Mouse (Mus musculus) embryonic facial prominence, embryonic 13.5 days (tissue): Measurements from ENCODE around the gene Tff2. TPM values are rescaled to one million over a fixed set of nuclear protein-coding genes. Genes with fewer than 3 reads are reported as not detected.

Experiments
- ATAC-seq: fragments of 200-750 bp; cut with Nextera tagmentation; 2 replicates; pipeline ENCODE4 v1.8.0; 2017; ENCODE audit warnings: low read depth; ENCODE audit not compliant: insufficient number of reproducible peaks, insufficient read depth, low FRiP score, low TSS enrichment
- H3K27ac ChIP-seq: fragments of 300-500 bp; sonication (generic); 2 replicates; pipeline ENCODE4 v1.5.1; 2015; ENCODE audit warnings: moderate library complexity, mild to moderate bottlenecking, inconsistent platforms
- H3K27me3 ChIP-seq: fragments of 300-500 bp; sonication (generic); 2 replicates; pipeline ENCODE4 v1.6.1; 2015; ENCODE audit warnings: mild to moderate bottlenecking, inconsistent platforms
- H3K36me3 ChIP-seq: fragments of 300-500 bp; sonication (generic); 2 replicates; pipeline ENCODE4 v1.6.1; 2015; ENCODE audit warnings: mild to moderate bottlenecking, inconsistent platforms
- H3K4me1 ChIP-seq: fragments of 300-500 bp; sonication (generic); 2 replicates; pipeline ENCODE4 v1.6.1; 2015; ENCODE audit warnings: inconsistent platforms
- H3K4me2 ChIP-seq: fragments of 300-500 bp; sonication (generic); 2 replicates; pipeline ENCODE4 v1.6.1; 2015; ENCODE audit warnings: moderate library complexity, mild to moderate bottlenecking, inconsistent platforms
- H3K4me3 ChIP-seq: fragments of 300-500 bp; sonication (generic); 2 replicates; pipeline ENCODE4 v1.5.1; 2015; ENCODE audit warnings: mild to moderate bottlenecking, inconsistent platforms
- H3K9ac ChIP-seq: fragments of 300-500 bp; sonication (generic); 2 replicates; pipeline ENCODE4 v1.6.1; 2015; ENCODE audit warnings: mild to moderate bottlenecking, inconsistent platforms
- H3K9me3 ChIP-seq: fragments of 300-500 bp; sonication (generic); 2 replicates; pipeline ENCODE4 v1.6.1; 2016; ENCODE audit warnings: inconsistent platforms
- WGBS: fragments of 180-500 bp; shearing (Covaris S2); methylation state at CpG from one replicate; pipeline ENCODE4 v1.1.7; 2015; ENCODE audit warnings: mixed read lengths; 5-methylcytosine and 5-hydroxymethylcytosine counted together
- polyA plus RNA-seq: library from polyadenylated mRNA; unstranded; fragments of >200 nt; fragmentation: Nextera tagmentation; extraction: Ambion mirVana; gene quantifications from 2 replicates; pipeline ENCODE4 v1.2.1, GENCODE M21; 2015

Tff2 gene
- polyA plus RNA-seq, 1 experiment from 2014 or later, result not detected

GRCm38 (mm10) chr17:31134913-31135312 lies 9.2 kb downstream of the Tff2 start:
- Histone ChIP-seq H3K27me3 (no peaks in the 10 kb centered on the region), H3K4me3 (no peak overlapping the region), H3K9ac (no peak overlapping the region), H3K4me2 (no peak overlapping the region), H3K4me1 (no peaks in the 10 kb centered on the region), H3K36me3 (no peaks in the 10 kb centered on the region), H3K9me3 (no peaks in the 10 kb centered on the region), H3K27ac (no peak overlapping the region)
- 75% methylated on average over 6 of the region's 6 CpGs for WGBS
- no peak for ATAC-seq

DNA sequence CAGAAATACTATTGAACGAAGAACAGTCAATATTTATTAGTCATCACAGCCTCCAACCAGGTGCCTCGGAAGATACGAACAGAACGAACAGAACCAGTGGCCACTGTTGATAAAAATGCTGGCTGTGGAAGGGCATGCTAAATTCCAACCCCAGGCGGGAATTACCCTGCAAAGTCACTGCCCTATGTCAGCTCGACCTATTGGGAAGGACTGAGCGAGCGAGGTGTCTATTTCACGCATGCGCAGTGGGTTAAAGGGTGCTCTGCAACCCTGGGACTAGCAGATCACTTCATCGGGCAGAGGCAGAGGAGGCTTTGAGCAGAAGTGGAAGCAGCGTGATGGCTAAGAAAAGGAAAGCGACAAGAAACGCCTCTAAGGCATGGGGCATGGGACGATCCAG lies 10.3 kb downstream of the Tff2 start:
- H3K9me3 ChIP-seq, result no peaks in the 10 kb centered on the region
- no peak overlapping the region for H3K4me3 ChIP-seq
- no peak overlapping the region for H3K4me2 ChIP-seq
- no peaks in the 10 kb centered on the region for H3K4me1 ChIP-seq
- no peaks in the 10 kb centered on the region for H3K27me3 ChIP-seq
- no peaks in the 10 kb centered on the region for H3K36me3 ChIP-seq
- H3K27ac ChIP-seq, result no peak overlapping the region
- no peak overlapping the region for H3K9ac ChIP-seq
- 75% methylated on average over 15 of the region's 15 CpGs for WGBS
- no peak for ATAC-seq

DNA sequence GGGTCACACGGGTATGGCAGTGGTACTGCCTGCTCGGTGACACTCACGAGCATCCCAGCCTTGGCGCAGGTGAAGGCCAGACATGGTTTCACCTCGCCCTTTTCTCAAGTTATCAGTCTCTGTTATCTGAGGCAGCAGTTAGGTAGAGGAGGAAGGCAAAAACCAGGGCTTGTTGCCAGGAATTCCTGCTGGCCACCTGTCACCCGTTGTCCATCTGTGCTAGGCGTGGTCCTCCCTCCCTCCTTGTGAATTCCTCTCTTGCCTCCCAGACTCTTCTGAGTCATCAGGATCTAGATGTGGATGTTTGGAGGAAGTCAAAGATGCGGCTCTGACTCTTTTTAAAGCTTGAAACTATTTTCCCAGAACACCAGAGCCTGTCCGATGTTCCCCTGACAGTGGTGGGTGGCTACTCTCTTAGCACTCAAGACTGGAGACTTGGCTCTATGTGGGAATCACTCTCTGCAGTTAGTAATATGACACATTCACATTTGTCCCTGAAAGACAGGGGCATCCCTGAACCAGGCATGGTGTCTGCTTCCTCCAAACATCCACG lies 12.7 kb downstream of the Tff2 start:
- no peak for ATAC-seq
- WGBS, result 78% methylated on average over 10 of the region's 10 CpGs
- H3K4me3 ChIP-seq, result no peak overlapping the region

DNA sequence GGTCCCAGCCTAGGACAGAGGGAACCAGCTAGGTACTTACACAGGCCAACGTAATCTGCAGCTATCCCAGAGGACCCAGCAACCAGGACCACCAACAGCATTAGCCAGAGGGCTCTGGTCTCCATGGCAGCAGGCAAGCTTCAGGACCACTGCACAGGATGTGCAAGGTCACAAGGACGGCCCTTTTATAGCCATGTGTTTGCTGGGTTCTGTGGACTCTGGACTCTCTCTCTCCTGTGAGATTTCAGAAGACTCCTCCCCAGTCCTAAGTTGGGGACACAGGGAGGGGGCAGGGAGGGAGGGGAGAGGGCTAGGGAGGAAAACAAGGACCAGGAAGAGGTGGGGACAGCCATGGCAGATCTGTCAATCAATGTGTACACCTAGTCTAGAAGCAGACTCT lies 14.6 kb downstream of the Tff2 start, which contains the start of gene Tff3:
Gene Tff3, minus strand, starts transcription at position 195 of the 400 bp plus-strand sequence.
- Histone ChIP-seq H3K27me3 (no peaks in the 10 kb centered on the region), H3K9ac (no peak within 1 kb of the TSS), H3K9me3 (no peaks in the 10 kb centered on the region), H3K4me2 (no peak within 1 kb of the TSS), H3K4me1 (no peaks in the 10 kb centered on the region), H3K4me3 (no peak within 1 kb of the TSS), H3K36me3 (no peaks in the 10 kb centered on the region), H3K27ac (no peak within 1 kb of the TSS)
- 16% methylated on average over 2 of the region's 2 CpGs for WGBS
- no peak for ATAC-seq

More for the DNA sequence above, 12.7 kb downstream of the Tff2 start:
- Histone ChIP-seq H3K27ac (no peak overlapping the region), H3K4me1 (no peaks in the 10 kb centered on the region), H3K4me2 (no peak overlapping the region), H3K9ac (no peak overlapping the region), H3K9me3 (no peaks in the 10 kb centered on the region), H3K36me3 (no peaks in the 10 kb centered on the region), H3K27me3 (no peaks in the 10 kb centered on the region)

DNA sequence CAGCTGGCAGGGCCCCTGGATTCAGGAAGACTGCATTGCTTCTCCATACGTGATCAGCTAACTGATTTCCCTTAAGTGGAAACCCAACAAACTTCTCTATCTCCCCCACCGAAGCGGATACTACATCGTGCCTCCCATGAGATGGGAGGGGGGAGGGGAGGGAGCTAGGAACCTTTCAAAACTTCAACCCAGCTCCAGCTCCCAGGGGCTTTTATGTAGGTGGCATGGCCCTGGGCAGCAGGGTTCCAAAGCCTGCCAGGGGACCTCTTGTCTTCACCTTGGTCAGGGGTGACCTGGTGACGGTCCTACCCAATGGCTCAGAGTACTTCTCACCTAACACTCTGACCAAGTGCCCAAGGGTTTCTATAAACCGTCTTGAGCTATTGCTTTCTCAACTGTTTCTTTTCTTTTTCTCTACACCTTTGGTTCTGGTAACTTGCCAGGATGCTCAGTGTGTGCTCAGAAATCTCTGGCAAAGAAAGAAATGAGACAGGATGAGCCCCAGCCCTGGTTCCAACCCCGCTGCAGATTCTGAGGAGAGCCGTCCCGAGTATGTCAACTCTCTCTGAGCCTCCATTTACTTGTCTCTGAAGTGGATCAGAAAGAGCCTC lies 15.3 kb downstream of the Tff2 start:
- H3K27me3 ChIP-seq, result no peaks in the 10 kb centered on the region
- 0 out of 2 replicates have a peak, but pooled peaks cover under 1% of the 10 kb centered on the region for H3K9me3 ChIP-seq
- no peaks in the 10 kb centered on the region for H3K4me1 ChIP-seq
- H3K4me2 ChIP-seq, result no peak overlapping the region
- H3K4me3 ChIP-seq, result no peak overlapping the region
- H3K36me3 ChIP-seq, result no peaks in the 10 kb centered on the region
- H3K27ac ChIP-seq, result no peak overlapping the region
- 83% methylated on average over 9 of the region's 9 CpGs for WGBS
- ATAC-seq, result no peak
- H3K9ac ChIP-seq, result no peak overlapping the region

- H3K27me3 ChIP-seq, result no peaks in the 10 kb centered on the region
- no peak for ATAC-seq
- no peak overlapping the region for H3K4me3 ChIP-seq
- WGBS, result 45% methylated on average over 9 of the region's 9 CpGs
- no peak overlapping the region for H3K27ac ChIP-seq
- H3K4me1 ChIP-seq, result peaks cover 7% of the 10 kb centered on the region; the same call in 1 of the 2 replicates
- no peak overlapping the region for H3K4me2 ChIP-seq
- no peak overlapping the region for H3K9ac ChIP-seq
- H3K9me3 ChIP-seq, result 0 out of 2 replicates have a peak, but pooled peaks cover 3% of the 10 kb centered on the region
- H3K36me3 ChIP-seq, result no peaks in the 10 kb centered on the region
Measured at GRCm38 (mm10) chr17:31125548-31126266, 18.4 kb downstream of the Tff2 start.

- ATAC-seq, result no peak
- WGBS, result 8% methylated on average over 8 of the region's 8 CpGs
- H3K4me1 ChIP-seq, result peaks cover 14% of the 10 kb centered on the region
Measured at GRCm38 (mm10) chr17:31121975-31122374, 22.1 kb downstream of the Tff2 start.

DNA sequence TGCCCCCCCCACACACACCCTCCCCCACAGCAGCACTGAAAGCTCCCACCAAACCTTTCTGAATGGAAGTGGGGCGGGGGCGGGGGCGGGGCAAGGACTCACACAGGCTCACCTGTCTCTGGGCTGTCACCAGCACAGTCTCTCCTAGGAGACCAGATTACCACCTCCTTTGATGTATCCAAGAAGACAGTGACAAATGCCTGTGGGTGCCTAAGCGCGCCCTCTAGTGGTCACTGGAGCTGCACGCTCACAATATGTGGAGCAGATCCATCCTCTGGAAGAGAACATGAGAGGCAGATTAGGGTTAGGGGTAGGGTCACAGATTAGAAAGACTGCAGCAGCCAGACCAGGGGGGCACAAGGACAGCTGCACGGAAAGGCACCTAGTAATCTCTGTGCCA lies 24.7 kb downstream of the Tff2 start:
- Histone ChIP-seq H3K9ac (no peak overlapping the region), H3K27me3 (no peaks in the 10 kb centered on the region), H3K36me3 (no peaks in the 10 kb centered on the region), H3K4me3 (no peak overlapping the region), H3K9me3 (0 out of 2 replicates have a peak, but pooled peaks cover 3% of the 10 kb centered on the region), H3K4me1 (peaks cover 14% of the 10 kb centered on the region), H3K27ac (no peak overlapping the region), H3K4me2 (no peak overlapping the region)
- WGBS, result 3% methylated on average over 7 of the region's 7 CpGs
- ATAC-seq, result no peak

More at GRCm38 (mm10) chr17:31121975-31122374, 22.1 kb downstream of the Tff2 start:
- Histone ChIP-seq H3K9ac (no peak overlapping the region), H3K4me3 (no peak overlapping the region), H3K4me2 (no peak overlapping the region), H3K27ac (no peak overlapping the region), H3K27me3 (no peaks in the 10 kb centered on the region), H3K9me3 (0 out of 2 replicates have a peak, but pooled peaks cover 3% of the 10 kb centered on the region), H3K36me3 (no peaks in the 10 kb centered on the region)

DNA sequence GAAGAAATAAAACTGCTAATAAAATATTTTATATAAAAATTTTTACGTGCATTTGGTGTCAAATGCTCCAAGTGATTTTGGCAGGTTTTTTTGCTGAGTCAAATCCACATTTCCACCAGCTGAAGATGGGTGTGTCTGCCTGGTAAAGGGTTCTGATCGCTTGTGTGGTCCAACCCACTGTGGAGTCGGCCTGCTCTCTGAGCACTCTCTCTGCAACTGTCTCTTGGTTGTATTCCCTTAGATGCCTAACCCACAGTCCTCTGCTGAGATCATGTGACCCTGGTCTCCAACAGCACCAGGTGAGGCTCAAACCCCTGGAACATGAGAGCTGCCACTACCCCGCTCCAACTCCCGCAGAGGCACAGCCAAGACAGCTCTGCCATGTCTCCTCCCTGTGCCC lies 26.1 kb downstream of the Tff2 start:
- ATAC-seq, result no peak
- Histone ChIP-seq H3K27me3 (no peaks in the 10 kb centered on the region), H3K36me3 (no peaks in the 10 kb centered on the region), H3K4me1 (peaks cover 25% of the 10 kb centered on the region), H3K9ac (no peak overlapping the region), H3K4me2 (no peak overlapping the region), H3K9me3 (no peaks in the 10 kb centered on the region), H3K4me3 (no peak overlapping the region), H3K27ac (no peak overlapping the region)
- 81% methylated on average over 5 of the region's 5 CpGs for WGBS

DNA sequence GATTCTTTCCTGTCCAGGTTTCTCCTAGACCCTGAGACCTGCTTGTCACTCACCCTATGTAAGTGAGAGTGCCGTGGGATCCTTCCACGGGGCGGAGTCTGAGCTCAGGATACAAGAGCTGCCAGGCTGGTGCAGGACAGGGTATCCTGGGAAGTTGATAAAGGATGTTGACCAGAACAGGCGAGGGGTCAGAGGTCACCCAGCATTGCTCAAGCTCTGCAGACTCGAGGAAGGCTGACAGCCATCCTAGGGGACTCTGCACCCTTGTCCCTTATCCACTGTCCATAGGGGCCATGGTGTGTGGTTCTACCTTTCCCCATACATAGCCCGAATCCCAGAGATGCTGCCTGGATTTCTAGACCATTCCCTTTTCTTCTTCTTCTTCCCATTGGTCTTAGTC lies 28.0 kb downstream of the Tff2 start:
- Histone ChIP-seq H3K36me3 (peaks cover 7% of the 10 kb centered on the region; the same call in 1 of the 2 replicates), H3K9ac (no peak overlapping the region), H3K9me3 (no peaks in the 10 kb centered on the region), H3K4me3 (no peak overlapping the region), H3K27ac (no peak overlapping the region), H3K27me3 (no peaks in the 10 kb centered on the region), H3K4me2 (no peak overlapping the region), H3K4me1 (peaks cover 24% of the 10 kb centered on the region)
- WGBS, result 56% methylated on average over 6 of the region's 6 CpGs
- ATAC-seq, result no peak

DNA sequence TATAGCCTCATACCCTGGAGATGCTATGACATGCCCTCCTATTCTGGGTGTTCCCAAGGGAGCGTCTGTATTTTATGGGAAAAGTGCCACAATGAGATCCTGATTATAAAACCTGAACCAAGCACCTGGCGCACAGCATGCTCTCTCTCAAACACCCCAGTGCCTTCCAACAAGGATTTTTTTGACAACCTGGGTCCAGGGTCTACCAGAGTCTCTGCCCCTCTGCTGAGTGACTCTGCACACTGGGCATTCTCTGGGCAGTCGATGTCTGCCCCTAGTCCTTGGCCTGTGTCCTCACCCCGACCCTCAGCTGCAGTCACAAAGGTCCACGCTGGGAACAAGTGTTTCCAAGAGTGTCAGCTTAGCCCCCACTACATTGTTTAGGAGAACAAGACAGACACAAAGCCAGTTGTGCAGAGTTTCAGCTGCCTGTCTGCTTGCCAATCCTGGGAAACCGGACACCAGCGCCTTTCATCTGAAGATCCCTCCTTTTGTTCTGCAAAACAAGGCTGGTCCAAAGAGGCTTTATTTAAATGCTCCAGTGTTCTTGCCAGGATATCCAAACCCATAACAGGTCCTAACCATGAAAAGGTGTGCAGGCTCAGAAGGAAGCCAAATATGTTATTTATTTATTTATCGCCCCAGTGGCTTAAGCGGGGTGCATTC lies 30.8 kb downstream of the Tff2 start:
- Histone ChIP-seq H3K36me3 (peaks cover 14% of the 10 kb centered on the region; the same call in 1 of the 2 replicates), H3K27ac (peak overlapping the region; percentile 83), H3K4me2 (no peak overlapping the region), H3K4me3 (no peak overlapping the region), H3K9me3 (no peaks in the 10 kb centered on the region), H3K9ac (no peak overlapping the region), H3K27me3 (no peaks in the 10 kb centered on the region), H3K4me1 (peaks cover 19% of the 10 kb centered on the region)
- ATAC-seq, result peak; percentile 26; the same call in 1 of the 2 replicates
- 43% methylated on average over 9 of the region's 9 CpGs for WGBS
